Mouse (Mus musculus): ENCODE measurements at regions not wholly inside any gene's neighbourhood (a gene's known extent, or its start where the extent isn't known, plus 50 kb on each side); places are given as distances from the start of the nearest gene placed in this dataset.

DNA sequence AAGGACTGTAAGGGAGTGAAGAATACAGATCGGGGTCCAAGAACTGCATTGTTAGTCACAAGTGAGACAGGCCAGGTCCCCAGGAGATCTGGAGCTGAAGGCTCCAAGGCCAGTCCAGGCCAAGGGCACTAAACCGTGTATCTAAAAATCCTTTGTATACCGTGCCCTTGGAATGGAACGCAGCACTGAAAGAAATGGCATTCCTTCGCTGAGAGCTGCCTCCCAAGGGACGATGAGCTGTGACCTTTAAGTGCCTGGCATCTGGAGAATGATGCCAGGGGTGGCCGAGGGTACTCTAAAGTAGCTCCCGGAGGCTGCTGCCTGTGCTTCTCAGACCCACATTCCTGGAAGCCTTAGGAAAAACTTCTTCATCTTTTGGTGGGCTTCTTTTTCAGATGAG is 76.0 kb upstream of the Pkn2 start:
- no peak for DNase-seq (ENCODE audit: low read depth, low spot score)

DNA sequence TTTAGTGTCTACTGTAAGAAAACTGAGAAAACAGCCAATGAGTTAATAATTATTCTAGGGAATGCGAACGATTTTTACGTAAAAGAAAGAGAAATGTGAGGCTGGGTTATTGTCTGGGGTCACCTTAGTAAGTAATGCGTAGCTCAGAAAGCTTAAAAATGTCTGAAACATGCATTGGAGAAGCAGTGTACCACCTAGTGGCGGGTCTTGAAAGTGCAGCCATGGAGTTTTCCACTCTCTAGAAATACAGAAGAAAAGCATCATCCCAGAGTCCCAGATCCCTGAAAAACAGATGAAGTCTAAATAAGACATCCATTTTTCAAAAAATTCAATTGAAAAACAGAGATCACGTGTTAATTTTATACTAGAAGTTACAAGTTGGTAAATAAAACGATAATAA is 67.0 kb upstream of the Pkn2 start:
- no peak for DNase-seq (ENCODE audit: low read depth, low spot score)

DNA sequence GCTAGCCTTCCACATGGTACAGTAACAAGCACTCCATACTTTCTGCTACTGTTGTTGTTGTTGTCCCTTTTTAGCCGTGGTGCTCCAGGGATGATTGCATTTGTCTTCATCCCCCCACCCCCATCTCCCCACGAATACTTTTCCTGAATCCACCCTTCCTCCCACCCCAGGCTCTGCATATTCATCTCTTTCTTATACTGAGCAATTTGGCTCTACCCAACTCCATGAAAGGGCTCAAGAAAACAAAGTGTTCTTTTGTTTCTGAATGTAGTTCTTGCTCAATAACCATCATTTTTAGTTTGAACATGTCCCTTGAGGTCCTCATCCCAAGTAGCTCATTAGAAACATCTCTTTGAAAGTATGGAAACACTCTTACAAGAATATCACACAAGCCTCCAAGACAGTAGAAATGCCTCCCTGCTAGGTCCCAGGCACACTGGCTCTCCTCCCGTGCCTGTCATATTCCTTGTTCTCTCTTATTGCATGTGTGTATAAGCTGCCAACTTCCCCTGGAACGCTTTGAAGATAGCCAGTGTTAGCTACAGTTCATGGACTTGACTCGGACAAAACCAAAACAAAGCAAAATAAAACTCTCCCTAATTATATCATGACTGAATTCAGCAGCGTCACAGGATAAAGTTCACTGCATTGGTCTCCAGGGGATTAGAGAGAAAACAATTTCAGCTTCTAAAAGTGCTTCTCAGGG is 59.7 kb upstream of the Pkn2 start:
- no peak for DNase-seq (ENCODE audit: low read depth, low spot score)

DNA sequence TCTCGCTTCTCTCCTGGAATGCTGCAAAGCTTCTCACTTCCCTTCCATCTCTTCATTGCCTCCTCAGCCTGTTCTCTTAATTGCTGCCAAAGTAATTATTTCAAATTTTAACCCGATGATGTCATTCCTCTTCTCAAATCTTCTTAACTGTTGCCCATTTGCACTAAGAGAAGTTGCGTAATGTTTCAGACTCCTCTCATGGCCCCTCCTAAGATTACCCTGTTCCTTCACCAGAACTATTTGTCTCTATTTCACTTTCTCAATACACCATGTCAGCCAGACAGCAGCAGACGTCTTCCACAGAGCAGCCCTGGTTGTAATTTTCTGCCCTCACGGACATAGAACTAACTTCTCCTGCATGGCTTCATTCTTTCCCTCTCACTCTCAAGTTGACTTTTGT is 59.1 kb upstream of the Pkn2 start:
- DNase-seq (ENCODE audit: low read depth, low spot score) = no peak

DNA sequence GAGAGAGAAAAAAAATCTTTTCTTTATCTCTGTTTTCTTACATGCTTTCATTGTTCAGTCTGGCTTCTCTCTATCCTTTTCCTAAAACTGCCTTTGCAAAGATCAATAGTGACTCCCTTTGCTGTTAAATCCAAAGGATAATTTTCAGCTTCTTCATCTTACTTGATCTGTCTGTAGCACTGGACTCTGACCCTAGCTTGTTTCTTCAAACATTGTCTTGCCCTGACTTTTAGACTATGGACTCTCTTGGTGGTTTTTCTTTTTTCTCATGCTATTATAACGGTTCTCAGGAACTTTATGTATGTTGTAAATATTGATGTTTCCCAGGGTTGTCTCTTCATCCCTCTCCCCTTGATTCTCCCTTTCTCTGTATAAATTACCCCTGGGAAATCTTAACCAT is 58.0 kb upstream of the Pkn2 start:
- DNase-seq (ENCODE audit: low read depth, low spot score) = no peak

DNA sequence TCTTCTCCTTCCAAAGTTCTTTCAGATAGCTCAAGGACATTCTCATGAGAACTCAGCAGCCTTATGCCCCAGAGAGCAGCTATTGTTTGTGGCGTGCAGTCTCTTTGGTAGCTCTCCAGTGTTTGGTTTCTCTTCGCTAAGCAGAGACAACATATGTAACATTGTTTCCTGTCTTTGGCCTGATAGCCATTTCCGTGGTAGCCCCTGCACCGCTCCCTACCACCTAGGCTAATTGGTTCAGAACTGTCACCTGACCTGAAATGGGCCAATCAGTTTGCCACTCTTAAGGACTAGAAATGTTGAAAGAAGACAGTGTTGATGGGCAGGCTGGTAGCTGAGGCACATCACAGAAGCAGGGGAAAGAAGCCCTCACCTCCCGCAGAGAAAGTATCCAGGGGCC is 54.1 kb upstream of the Pkn2 start:
- no peak for DNase-seq (ENCODE audit: low read depth, low spot score)

DNA sequence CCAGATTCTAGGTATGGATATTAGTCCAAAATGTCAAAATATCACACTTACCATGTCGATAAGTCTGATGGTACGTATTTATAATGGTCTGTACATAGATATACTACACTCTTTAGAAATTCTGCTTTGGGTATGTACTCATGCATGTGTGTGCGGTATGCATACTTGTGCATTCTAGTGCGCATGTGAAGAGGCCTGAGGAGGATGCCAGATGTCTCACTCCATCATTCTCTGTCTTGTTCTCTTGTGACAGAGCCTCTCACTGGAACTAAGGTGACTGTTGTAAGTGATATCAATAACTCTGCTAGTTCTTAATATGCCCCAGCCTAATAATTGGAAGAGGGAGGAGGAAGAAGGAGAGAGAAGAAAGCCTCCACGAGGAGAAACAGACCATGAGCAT is 52.5 kb upstream of the Pkn2 start:
- no peak for DNase-seq (ENCODE audit: low read depth, low spot score)

DNA sequence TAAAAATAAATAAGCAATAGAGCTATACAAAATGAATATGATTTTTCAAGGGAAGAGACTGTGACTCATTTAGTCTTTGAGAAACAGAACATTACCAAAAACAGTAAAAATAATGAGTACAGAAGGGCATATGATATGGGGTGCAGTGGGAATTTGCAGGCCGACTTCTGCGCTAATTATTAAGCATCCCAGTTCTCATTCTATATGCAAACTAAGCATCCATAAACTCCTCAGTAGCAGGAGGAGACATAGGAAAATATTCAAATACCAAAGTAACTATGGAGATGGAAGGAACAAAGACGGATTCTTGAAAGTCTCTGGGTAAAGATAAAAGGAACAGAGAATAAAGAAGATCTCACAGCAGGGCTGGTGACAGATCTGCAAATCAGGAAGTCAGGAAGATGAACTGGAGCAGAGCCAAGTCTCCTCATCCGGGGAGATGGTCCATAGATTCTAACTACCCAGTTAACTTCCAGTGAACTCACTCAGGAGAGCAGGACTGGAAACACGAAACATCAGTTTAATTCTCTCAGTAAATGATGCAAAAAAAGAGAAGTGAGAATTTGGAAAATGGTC is 52.0 kb upstream of the Pkn2 start:
- no peak for DNase-seq (ENCODE audit: low read depth, low spot score)

Measured in brain, embryonic 18.5 days (tissue).